Mouse (Mus musculus) A20 (cell line): Measurements from ENCODE around the gene Mgll.

Experiments
- DNase-seq: peaks from one replicate; pipeline ENCODE4 v3.0.0-alpha.2; 2011; ENCODE audit warnings: low read depth, low spot score

Mgll gene

GRCm38 (mm10) chr6:88843781-88844725 is 119.8 kb downstream of the Mgll start:
- DNase-seq: no peak

GRCm38 (mm10) chr6:88844901-88845565 is 120.8 kb downstream of the Mgll start:
- DNase-seq: no peak

- no peak for DNase-seq
These were observed 123.4 kb downstream of the Mgll start for GRCm38 (mm10) chr6:88847571-88847970.

GRCm38 (mm10) chr6:88849270-88849669 is 125.1 kb downstream of the Mgll start:
- peak; percentile 53 for DNase-seq

- DNase-seq: no peak
These were observed 125.8 kb downstream of the Mgll start for GRCm38 (mm10) chr6:88850034-88850433.

- DNase-seq: no peak
These were observed 130.3 kb downstream of the Mgll start for GRCm38 (mm10) chr6:88854509-88854908.

- peak; percentile 75 for DNase-seq
These were observed 131.4 kb downstream of the Mgll start for GRCm38 (mm10) chr6:88855636-88856035.

- no peak for DNase-seq
These were observed 133.0 kb downstream of the Mgll start for GRCm38 (mm10) chr6:88857249-88857648.

- no peak for DNase-seq
These were observed 133.6 kb downstream of the Mgll start for GRCm38 (mm10) chr6:88857830-88858229.

GRCm38 (mm10) chr6:88858341-88858740 is 134.1 kb downstream of the Mgll start:
- no peak for DNase-seq

GRCm38 (mm10) chr6:88860914-88861313 is 136.7 kb downstream of the Mgll start:
- DNase-seq: peak; percentile 66

- no peak for DNase-seq
These were observed 141.5 kb downstream of the Mgll start for GRCm38 (mm10) chr6:88865704-88866103.

GRCm38 (mm10) chr6:88869459-88869858 is 145.2 kb downstream of the Mgll start:
- no peak for DNase-seq

GRCm38 (mm10) chr6:88870594-88870993 is 146.4 kb downstream of the Mgll start:
- DNase-seq: no peak

- no peak for DNase-seq
These were observed 147.3 kb downstream of the Mgll start for GRCm38 (mm10) chr6:88871546-88871945.

- DNase-seq: no peak
These were observed 148.6 kb downstream of the Mgll start for GRCm38 (mm10) chr6:88872811-88873210.

GRCm38 (mm10) chr6:88873965-88874867 is 150.0 kb downstream of the Mgll start:
- no peak for DNase-seq

- no peak for DNase-seq
These were observed 150.8 kb downstream of the Mgll start, which contains the start of gene Podxl2 for GRCm38 (mm10) chr6:88874868-88875508. Gene Podxl2 (minus strand): TSS chr6:88875044.
